Mouse (Mus musculus) limb, embryonic 14.5 days (tissue): ENCODE measurements around the gene Spata16. TPM values are rescaled to one million over a fixed set of nuclear protein-coding genes. Genes with fewer than 3 reads are reported as not detected.

Experiments
- ATAC-seq: fragments of 200-750 bp; cut with Nextera tagmentation; 2 replicates; pipeline ENCODE4 v1.8.0; 2017; ENCODE audit warnings: low read depth, moderate number of reproducible peaks, moderate TSS enrichment; ENCODE audit not compliant: low FRiP score
- DNase-seq: peaks from one replicate; pipeline ENCODE4 v3.0.0-alpha.2; 2015; ENCODE audit warnings: low spot score
- H3K27ac ChIP-seq: fragments of 300-500 bp; sonication (generic); replicated peaks from 2 replicates; pipeline ENCODE4 v1.5.1; 2014; ENCODE audit warnings: low read depth, mild to moderate bottlenecking, low read length, moderate library complexity, mixed read lengths
- H3K27me3 ChIP-seq: fragments of 300-500 bp; sonication (generic); 2 replicates; pipeline ENCODE4 v1.6.1; 2014; ENCODE audit warnings: low read length, mixed read lengths; ENCODE audit not compliant: control insufficient read depth, insufficient read depth
- H3K36me3 ChIP-seq: fragments of 300-500 bp; sonication (generic); 2 replicates; pipeline ENCODE4 v1.6.1; 2014; ENCODE audit warnings: mild to moderate bottlenecking, low read length, moderate library complexity, mixed read lengths; ENCODE audit not compliant: control insufficient read depth, insufficient read depth
- H3K4me1 ChIP-seq: fragments of 300-500 bp; sonication (generic); 2 replicates; pipeline ENCODE4 v1.6.1; 2014; ENCODE audit warnings: antibody characterized with exemption, low read length, mixed read lengths; ENCODE audit not compliant: control insufficient read depth, insufficient read depth
- H3K4me2 ChIP-seq: fragments of 300-500 bp; sonication (generic); replicated peaks from 2 replicates; pipeline ENCODE4 v1.6.1; 2014; ENCODE audit warnings: low read depth, mild to moderate bottlenecking, low read length, moderate library complexity; ENCODE audit not compliant: severe bottlenecking
- H3K4me3 ChIP-seq: fragments of 300-500 bp; sonication (generic); replicated peaks from 2 replicates; pipeline ENCODE4 v1.5.1; 2014; ENCODE audit warnings: low read length
- H3K9ac ChIP-seq: fragments of 300-500 bp; sonication (generic); 2 replicates; pipeline ENCODE4 v1.6.1; 2014; ENCODE audit warnings: mild to moderate bottlenecking, low read depth, low read length, moderate library complexity; ENCODE audit not compliant: severe bottlenecking
- H3K9me3 ChIP-seq: fragments of 300-500 bp; sonication (generic); 2 replicates; pipeline ENCODE4 v1.6.1; 2016; ENCODE audit warnings: low read length; ENCODE audit not compliant: control insufficient read depth
- POLR2A ChIP-seq: fragments of 200-500 bp; IDR thresholded peaks from 2 replicates; pipeline ENCODE4 v1.8.0; 2012; ENCODE audit warnings: inconsistent platforms, mild to moderate bottlenecking, moderate library complexity, borderline replicate concordance; ENCODE audit not compliant: insufficient read depth, insufficient read length; ENCODE audit errors: extremely low read depth
- WGBS: fragments of 180-500 bp; shearing (Covaris S2); extraction: QIAGEN DNeasy Blood & Tissue Kit; methylation state at CpG from one replicate; pipeline ENCODE4 v1.1.7; 2014; 5-methylcytosine and 5-hydroxymethylcytosine counted together
- polyA plus RNA-seq, 2 experiments: library from polyadenylated mRNA; depleted of rRNA in 1 of 2; stranded (reverse) in 1 of 2; unstranded in 1 of 2; fragments of >200 nt; fragmentation: Nextera tagmentation in 1 of 2; extraction: Ambion mirVana in 1 of 2; gene quantifications; 2 replicates each; pipeline versions ENCODE4 v1.2.1 to v1.2.3; 2012 to 2014

Gene Spata16
- polyA plus RNA-seq, 2 experiments, result not detected

- Histone ChIP-seq H3K4me1 (no peaks in the 10 kb centered on the region), H3K4me3 (no peak overlapping the region), H3K36me3 (no peaks in the 10 kb centered on the region), H3K9ac (no peak overlapping the region), H3K4me2 (no peak overlapping the region), H3K9me3 (peaks cover 6% of the 10 kb centered on the region; the same call in 1 of the 2 replicates), H3K27ac (no peak overlapping the region), H3K27me3 (no peaks in the 10 kb centered on the region)
- 76% methylated on average over 2 of the region's 2 CpGs for WGBS
- TF ChIP-seq POLR2A, result no peak
- ATAC-seq, result no peak
- no peak for DNase-seq
These were observed 284.2 kb downstream of the Spata16 start for GRCm38 (mm10) chr3:26921576-26921975.

- DNase-seq (no peak), ATAC-seq (no peak)
- Histone ChIP-seq H3K4me1 (no peaks in the 10 kb centered on the region), H3K36me3 (no peaks in the 10 kb centered on the region), H3K9me3 (peaks cover 6% of the 10 kb centered on the region; the same call in 1 of the 2 replicates), H3K4me3 (no peak overlapping the region), H3K9ac (no peak overlapping the region), H3K4me2 (no peak overlapping the region), H3K27me3 (no peaks in the 10 kb centered on the region), H3K27ac (no peak overlapping the region)
- WGBS, result 58% methylated on average over 5 of the region's 5 CpGs
- no peak for TF ChIP-seq POLR2A
These were observed 286.0 kb downstream of the Spata16 start for GRCm38 (mm10) chr3:26923391-26923790.

GRCm38 (mm10) chr3:26924212-26924611 lies 286.8 kb downstream of the Spata16 start:
- Histone ChIP-seq H3K9ac (no peak overlapping the region), H3K27me3 (no peaks in the 10 kb centered on the region), H3K9me3 (peaks cover 6% of the 10 kb centered on the region; the same call in 1 of the 2 replicates), H3K4me3 (no peak overlapping the region), H3K4me2 (no peak overlapping the region), H3K36me3 (no peaks in the 10 kb centered on the region), H3K27ac (no peak overlapping the region), H3K4me1 (no peaks in the 10 kb centered on the region)
- DNase-seq (no peak), ATAC-seq (no peak)
- 46% methylated on average over 3 of the region's 3 CpGs for WGBS
- TF ChIP-seq POLR2A, result no peak

GRCm38 (mm10) chr3:26933079-26933478 lies 295.7 kb downstream of the Spata16 start:
- H3K9ac ChIP-seq, result no peak overlapping the region
- H3K4me1 ChIP-seq, result no peaks in the 10 kb centered on the region
- no peaks in the 10 kb centered on the region for H3K9me3 ChIP-seq
- DNase-seq (no peak), ATAC-seq (no peak)
- H3K4me3 ChIP-seq, result no peak overlapping the region
- no peak for TF ChIP-seq POLR2A
- H3K4me2 ChIP-seq, result no peak overlapping the region
- H3K27ac ChIP-seq, result no peak overlapping the region
- H3K36me3 ChIP-seq, result no peaks in the 10 kb centered on the region
- 52% methylated on average over 3 of the region's 3 CpGs for WGBS
- no peaks in the 10 kb centered on the region for H3K27me3 ChIP-seq

- DNase-seq (no peak), ATAC-seq (no peak)
- H3K27ac ChIP-seq, result no peak overlapping the region
- H3K4me2 ChIP-seq, result no peak overlapping the region
- H3K9ac ChIP-seq, result no peak overlapping the region
- H3K9me3 ChIP-seq, result no peaks in the 10 kb centered on the region
- no peaks in the 10 kb centered on the region for H3K36me3 ChIP-seq
- H3K27me3 ChIP-seq, result no peaks in the 10 kb centered on the region
- H3K4me3 ChIP-seq, result no peak overlapping the region
- H3K4me1 ChIP-seq, result no peaks in the 10 kb centered on the region
- TF ChIP-seq POLR2A, result no peak
- WGBS, result 56% methylated on average over 22 of the region's 22 CpGs
These were observed 299.6 kb downstream of the Spata16 start for GRCm38 (mm10) chr3:26936897-26937590.
